Mouse (Mus musculus) gastrocnemius, adult 2 months (tissue): ENCODE results near the gene Fuca1. TPM values are rescaled to one million over a fixed set of nuclear protein-coding genes. Genes with fewer than 3 reads are reported as not detected.
A peak's percentile ranks its signal among the peaks of the same experiment; 100 is the strongest.

Experiments used
- DNase-seq: peaks from one replicate; pipeline ENCODE4 v3.0.0; 2022
- H3K27ac ChIP-seq: fragments of 200-600 bp; 2 replicates; pipeline ENCODE4 v1.8.1; 2022; ENCODE audit warnings: mild to moderate bottlenecking
- H3K4me3 ChIP-seq: fragments of 200-600 bp; 2 replicates; pipeline ENCODE4 v1.8.1; 2022; ENCODE audit warnings: mild to moderate bottlenecking, moderate library complexity
- CTCF ChIP-seq: fragments of 200-600 bp; IDR thresholded peaks from 2 replicates; pipeline ENCODE4 v1.8.1; 2022; ENCODE audit warnings: antibody characterized with exemption, mild to moderate bottlenecking, moderate library complexity
- intact Hi-C: fragments of 180-260 bp; cut with DNase I; formaldehyde crosslinking; loops from one replicate; pipeline ENCODE4 v1.15.1; 2025
- total RNA-seq, 2 experiments: library from RNA; stranded (reverse); gene quantifications; 2 replicates each; pipeline ENCODE4 v1.2.3; 2021

The Fuca1 gene
- total RNA-seq, 2 experiments from 2014 or later = 17.0 to 23.0 TPM

DNA sequence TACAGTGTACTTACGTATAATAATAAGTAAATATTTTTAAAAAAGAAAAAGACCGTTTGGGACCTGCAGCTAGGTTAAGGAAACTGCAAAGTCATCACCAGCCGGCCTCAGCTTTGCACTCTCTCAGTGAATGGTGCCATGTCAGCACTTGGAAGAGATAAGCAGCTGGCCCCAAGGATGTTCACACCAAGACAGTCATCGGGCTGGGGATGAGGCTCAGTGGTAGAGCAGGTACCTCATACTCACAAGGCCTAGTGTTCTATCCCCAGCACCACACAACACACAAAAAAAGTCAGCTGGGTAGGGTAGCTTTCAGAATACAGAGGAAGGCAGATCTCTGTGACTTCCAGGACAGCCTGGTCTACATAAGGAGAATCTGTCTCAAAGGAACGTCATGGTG, 64.7 kb downstream of the Fuca1 start:
- H3K4me3 ChIP-seq = no peak overlapping the region
- no peak for TF ChIP-seq CTCF
- intact Hi-C loops = no loop called here
- no peak overlapping the region for H3K27ac ChIP-seq
- no peak for DNase-seq

GRCm38 (mm10) chr4:135985769-135986168, 65.2 kb downstream of the Fuca1 start:
- no peak overlapping the region for H3K27ac ChIP-seq
- TF ChIP-seq CTCF = no peak
- DNase-seq = no peak
- H3K4me3 ChIP-seq = peak overlapping the region; percentile 85
- intact Hi-C loops = loop anchor here (2.0 kb wide), 1 partner anchor 67 kb away; the partner anchor contains the start of gene Rpl11

DNA sequence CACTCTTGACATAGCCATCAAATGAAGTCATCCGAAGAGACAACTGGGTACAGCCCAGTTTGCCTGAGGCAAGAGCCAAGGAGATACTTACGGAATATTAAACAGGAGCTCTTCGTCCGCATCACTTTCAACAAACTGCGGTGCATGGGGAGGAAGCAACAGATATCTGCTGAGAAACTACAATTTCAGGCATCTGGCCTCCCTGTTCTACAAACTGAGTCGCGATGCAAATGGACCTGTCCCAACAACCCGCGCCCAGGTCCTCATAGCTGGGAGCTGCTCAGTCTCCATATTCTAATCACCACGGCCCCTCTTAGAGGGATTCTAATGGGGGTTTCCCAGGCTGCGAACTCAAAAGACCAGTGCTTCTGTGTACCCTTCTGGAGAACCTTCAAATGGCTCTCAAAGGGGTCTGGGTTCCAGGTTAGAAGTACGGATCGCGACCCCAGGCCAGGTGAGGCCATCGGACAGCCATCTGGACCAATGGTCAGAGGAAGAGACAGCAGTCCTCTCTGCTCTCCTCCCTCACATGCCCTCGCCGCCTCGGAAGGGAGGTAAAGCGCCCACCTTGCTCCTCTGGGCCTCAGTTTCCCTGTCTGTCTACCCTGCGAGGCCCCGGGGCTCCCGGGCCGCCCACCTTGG, 65.9 kb downstream of the Fuca1 start:
- H3K27ac ChIP-seq = peak overlapping the region; percentile 99
- intact Hi-C loops = loop anchor here (2.0 kb wide), 1 partner anchor 66 kb away; the partner anchor contains the start of gene Rpl11
- H3K4me3 ChIP-seq = peak overlapping the region; percentile 85
- DNase-seq = no peak
- TF ChIP-seq CTCF = no peak

GRCm38 (mm10) chr4:135986943-135987710, 66.6 kb downstream of the Fuca1 start, which contains the start of gene Pithd1:
TSS of gene Pithd1 (minus strand) at chr4:135987264.
- intact Hi-C loops = loop anchor here (2.0 kb wide), 1 partner anchor 66 kb away; the partner anchor contains the start of gene Rpl11

GRCm38 (mm10) chr4:135987714-135988113, 67.2 kb downstream of the Fuca1 start:
- TF ChIP-seq CTCF = no peak
- intact Hi-C loops = loop anchor here (2.0 kb wide), 1 partner anchor 65 kb away; the partner anchor contains the start of gene Rpl11
- Histone ChIP-seq H3K4me3 (peak overlapping the region; percentile 85), H3K27ac (peak overlapping the region; percentile 99)
- no peak for DNase-seq

More at GRCm38 (mm10) chr4:135986943-135987710, 66.6 kb downstream of the Fuca1 start, which contains the start of gene Pithd1:
- TF ChIP-seq CTCF = no peak; the same call in 1 of the 2 replicates
- peak within 1 kb of the TSS; percentile 85 for H3K4me3 ChIP-seq
- H3K27ac ChIP-seq = peak within 1 kb of the TSS; percentile 99
- DNase-seq = peak; percentile 95

Other genes with a start within 250 kb of the Fuca1 start
- under 1 TPM; 0.17 to 0.31 TPM for gene Ifnlr1, start 234.4 kb upstream of the Fuca1 start, total RNA-seq
- not detected for gene Il22ra1, start 192.6 kb upstream of the Fuca1 start, total RNA-seq
- 100 to 1,000 TPM in 1 of 2 experiments, 10 to 100 TPM in 1; 31.1 to 100 TPM for gene Myom3, start 161.0 kb upstream of the Fuca1 start, total RNA-seq
- gene Srsf10, start 65.0 kb upstream of the Fuca1 start, total RNA-seq = 10 to 100 TPM; 27.2 to 30.6 TPM
- 10 to 100 TPM; 36.7 to 44.8 TPM for gene Pnrc2, start 46.9 kb upstream of the Fuca1 start, total RNA-seq
- under 1 TPM; 0.10 to 0.11 TPM for gene Cnr2, start 25.3 kb upstream of the Fuca1 start, total RNA-seq
- gene Hmgcl, start 25.7 kb downstream of the Fuca1 start, total RNA-seq = 10 to 100 TPM; 31.7 to 43.4 TPM
- under 1 TPM in 1 of 2 experiments, not detected in 1; 0.47 TPM for gene Gale, start 43.0 kb downstream of the Fuca1 start, total RNA-seq
- 10 to 100 TPM; 25.6 to 30.4 TPM for gene Lypla2, start 51.9 kb downstream of the Fuca1 start, total RNA-seq
- 10 to 100 TPM; 23.3 to 28.5 TPM for gene Pithd1, start 66.5 kb downstream of the Fuca1 start, total RNA-seq
- gene Eloa, start 101.0 kb downstream of the Fuca1 start, total RNA-seq = 10 to 100 TPM; 58.9 to 63.4 TPM
- gene Rpl11, start 132.7 kb downstream of the Fuca1 start, total RNA-seq = 100 to 1,000 TPM; 215 to 256 TPM
- 10 to 100 TPM; 11.3 to 21.9 TPM for gene Id3, start 222.8 kb downstream of the Fuca1 start, total RNA-seq